Comparison of ENCODE assay signal across 8 mouse cellular contexts in genomic region chr10:3507484-3508221, GRCm38 (mm10). TPM values are rescaled to one million over a fixed set of nuclear protein-coding genes. Genes with fewer than 3 reads are reported as not detected.
DNase-seq lines count a peak whose midpoint lies in the region; ATAC-seq and TF ChIP-seq lines count a peak whose summit lies in the region.

No protein-coding gene starts in this region.

- H3K4me1 ChIP-seq in midbrain, embryonic 11.5 days (ENCODE audit: control insufficient read depth, insufficient read depth, low read length) = no peaks in the 10 kb centered on the region
- no peaks in the 10 kb centered on the region for H3K4me1 ChIP-seq in midbrain, embryonic 10.5 days
- peaks cover 12% of the 10 kb centered on the region for H3K4me1 ChIP-seq in forebrain, embryonic 14.5 days (ENCODE audit: control insufficient read depth, insufficient read depth, low read length)
- H3K4me1 ChIP-seq in hindbrain, embryonic 14.5 days (replicated peaks; ENCODE audit: control insufficient read depth, insufficient read depth, low read length) = peaks cover 13% of the 10 kb centered on the region; the same call in 1 of the 2 replicates
- H3K4me1 ChIP-seq in stomach, postnatal 0 days (replicated peaks; ENCODE audit: control insufficient read depth, insufficient read depth) = no peaks in the 10 kb centered on the region
- peaks cover 18% of the 10 kb centered on the region for H3K4me1 ChIP-seq in thymus, adult 2 months (replicated peaks; ENCODE audit: control insufficient read depth, insufficient read depth, low read length)

- 81% methylated on average over 8 of the region's 8 CpGs for WGBS in midbrain, embryonic 11.5 days
- WGBS in midbrain, embryonic 10.5 days = 91% methylated on average over 8 of the region's 8 CpGs
- 33% methylated on average over 8 of the region's 8 CpGs for WGBS in forebrain, embryonic 14.5 days
- 56% methylated on average over 8 of the region's 8 CpGs for WGBS in hindbrain, embryonic 14.5 days
- WGBS in stomach, postnatal 0 days = 32% methylated on average over 8 of the region's 8 CpGs
- 67% methylated on average over 8 of the region's 8 CpGs for WGBS in thymus, adult 2 months

- TF ChIP-seq EP300 in stomach, postnatal 0 days (optimal IDR thresholded peaks at IDR 0.05) = no peak

- no peak overlapping the region for H3K27ac ChIP-seq in midbrain, embryonic 11.5 days (ENCODE audit: low read depth, low read length)
- no peak overlapping the region for H3K27ac ChIP-seq in midbrain, embryonic 10.5 days (replicated peaks)
- H3K27ac ChIP-seq in forebrain, embryonic 14.5 days (ENCODE audit: low read depth, low read length) = no peak overlapping the region; the same call in 1 of the 2 replicates
- H3K27ac ChIP-seq in hindbrain, embryonic 14.5 days = no peak overlapping the region
- H3K27ac ChIP-seq in stomach, postnatal 0 days (replicated peaks) = no peak overlapping the region
- no peak overlapping the region for H3K27ac ChIP-seq in thymus, adult 2 months (ENCODE audit: control insufficient read depth, insufficient read depth, low read length)

- no peaks in the 10 kb centered on the region for H3K36me3 ChIP-seq in midbrain, embryonic 11.5 days (ENCODE audit: control insufficient read depth, insufficient read depth, low read length)
- no peaks in the 10 kb centered on the region for H3K36me3 ChIP-seq in midbrain, embryonic 10.5 days
- no peaks in the 10 kb centered on the region for H3K36me3 ChIP-seq in forebrain, embryonic 14.5 days (ENCODE audit: control insufficient read depth, insufficient read depth, low read length)
- H3K36me3 ChIP-seq in hindbrain, embryonic 14.5 days (replicated peaks; ENCODE audit: control insufficient read depth, insufficient read depth) = no peaks in the 10 kb centered on the region
- H3K36me3 ChIP-seq in stomach, postnatal 0 days (ENCODE audit: control insufficient read depth, insufficient read depth, low read length) = no peaks in the 10 kb centered on the region
- H3K36me3 ChIP-seq in thymus, adult 2 months (ENCODE audit: control insufficient read depth, insufficient read depth, low read length) = no peaks in the 10 kb centered on the region

- H3K4me3 ChIP-seq in midbrain, embryonic 11.5 days (ENCODE audit: low read depth, low read length) = no peak overlapping the region
- no peak overlapping the region for H3K4me3 ChIP-seq in midbrain, embryonic 10.5 days
- H3K4me3 ChIP-seq in forebrain, embryonic 14.5 days (ENCODE audit: low read depth, low read length) = no peak overlapping the region
- no peak overlapping the region for H3K4me3 ChIP-seq in hindbrain, embryonic 14.5 days (replicated peaks; ENCODE audit: low read length)
- no peak overlapping the region for H3K4me3 ChIP-seq in stomach, postnatal 0 days (ENCODE audit: low read depth, low read length)
- no peak overlapping the region for H3K4me3 ChIP-seq in thymus, adult 2 months (ENCODE audit: control insufficient read depth, insufficient read depth, low read length)

- H3K9me3 ChIP-seq in midbrain, embryonic 11.5 days (ENCODE audit: control insufficient read depth, low read length) = no peaks in the 10 kb centered on the region
- no peaks in the 10 kb centered on the region; the same call in 1 of the 2 replicates for H3K9me3 ChIP-seq in midbrain, embryonic 10.5 days (replicated peaks)
- no peaks in the 10 kb centered on the region for H3K9me3 ChIP-seq in forebrain, embryonic 14.5 days (replicated peaks; ENCODE audit: control insufficient read depth, low read length)
- no peaks in the 10 kb centered on the region for H3K9me3 ChIP-seq in hindbrain, embryonic 14.5 days (ENCODE audit: control insufficient read depth, low read length)
- H3K9me3 ChIP-seq in stomach, postnatal 0 days (ENCODE audit: control insufficient read depth, low read length) = no peaks in the 10 kb centered on the region

- TF ChIP-seq POLR2A in thymus, adult 2 months (IDR thresholded peaks at IDR 0.05; ENCODE audit: control insufficient read depth, extremely low read depth, insufficient read depth, low read length, poor library complexity) = no peak

- H3K27me3 ChIP-seq in midbrain, embryonic 11.5 days (ENCODE audit: control insufficient read depth, insufficient read depth, low read length) = no peaks in the 10 kb centered on the region
- no peaks in the 10 kb centered on the region for H3K27me3 ChIP-seq in midbrain, embryonic 10.5 days (ENCODE audit: low read depth, poor library complexity, severe bottlenecking)
- no peaks in the 10 kb centered on the region for H3K27me3 ChIP-seq in forebrain, embryonic 14.5 days (replicated peaks; ENCODE audit: control insufficient read depth, insufficient read depth, low read length)
- no peaks in the 10 kb centered on the region for H3K27me3 ChIP-seq in hindbrain, embryonic 14.5 days (ENCODE audit: control insufficient read depth, insufficient read depth, low read length)
- H3K27me3 ChIP-seq in stomach, postnatal 0 days (ENCODE audit: control insufficient read depth, insufficient read depth, low read length) = no peaks in the 10 kb centered on the region
- no peaks in the 10 kb centered on the region for H3K27me3 ChIP-seq in thymus, adult 2 months (ENCODE audit: control insufficient read depth, insufficient read depth, low read length)

- H3K9ac ChIP-seq in midbrain, embryonic 11.5 days (ENCODE audit: low read length) = no peak overlapping the region
- H3K9ac ChIP-seq in forebrain, embryonic 14.5 days (ENCODE audit: low read length) = no peak overlapping the region
- no peak overlapping the region for H3K9ac ChIP-seq in hindbrain, embryonic 14.5 days
- H3K9ac ChIP-seq in stomach, postnatal 0 days (ENCODE audit: low read length) = no peak overlapping the region

- ATAC-seq in midbrain, embryonic 11.5 days (ENCODE audit: low FRiP score) = no peak
- peak; percentile 89 for ATAC-seq in forebrain, embryonic 14.5 days
- ATAC-seq in hindbrain, embryonic 14.5 days (ENCODE audit: low FRiP score) = peak; percentile 56; the same call in 1 of the 2 replicates
- ATAC-seq in stomach, postnatal 0 days (ENCODE audit: low FRiP score, low TSS enrichment) = peak; percentile 80

- no peak overlapping the region for H3K4me2 ChIP-seq in midbrain, embryonic 11.5 days
- H3K4me2 ChIP-seq in forebrain, embryonic 14.5 days (ENCODE audit: low read length) = no peak overlapping the region
- no peak overlapping the region for H3K4me2 ChIP-seq in hindbrain, embryonic 14.5 days (replicated peaks)
- H3K4me2 ChIP-seq in stomach, postnatal 0 days (replicated peaks; ENCODE audit: low read depth) = no peak overlapping the region

- TF ChIP-seq CTCF in stomach, postnatal 0 days (IDR thresholded peaks at IDR 0.05; ENCODE audit: low read depth) = no peak
- TF ChIP-seq CTCF in thymus, adult 2 months (IDR thresholded peaks at IDR 0.05; ENCODE audit: borderline replicate concordance, control insufficient read depth, extremely low read depth, insufficient read depth, low read length, poor library complexity) = no peak

- peak; percentile 71 for DNase-seq in midbrain, embryonic 11.5 days (ENCODE audit: low spot score, missing footprints)
- no peak for DNase-seq in midbrain, embryonic 10.5 days (ENCODE audit: low spot score)
- peak; percentile 85 for DNase-seq in forebrain, embryonic 14.5 days (ENCODE audit: low spot score)
- peak; percentile 82 for DNase-seq in hindbrain, embryonic 14.5 days (ENCODE audit: low spot score)
- peak; percentile 31 for DNase-seq in layer of hippocampus, adult 9-10 months (ENCODE audit: low spot score)
- peak; percentile 82 to 89 for DNase-seq in lung, postnatal 4 days
- DNase-seq in stomach, postnatal 0 days (ENCODE audit: low spot score) = peak; percentile 83
- no peak for DNase-seq in thymus, adult 2 months

RNA-seq across cellular contexts. Expression of gene Iyd, which starts 32.4 kb away (rescaled TPM):
- polyA plus RNA-seq in midbrain, embryonic 11.5 days (2014; fragmentation: Nextera tagmentation; extraction: Ambion mirVana) = not detected in 2 replicates
- polyA plus RNA-seq in midbrain, embryonic 10.5 days (2016; fragmentation: Nextera tagmentation; extraction: Ambion mirVana) = not detected in 2 replicates
- polyA plus RNA-seq in forebrain, embryonic 14.5 days (2014; fragmentation: Nextera tagmentation; extraction: Ambion mirVana) = 0.53 and 0.91 TPM in 2 replicates
- polyA plus RNA-seq in hindbrain, embryonic 14.5 days (2014; fragmentation: Nextera tagmentation; extraction: Ambion mirVana) = 0.32 and 0.77 TPM in 2 replicates
- 33.5 and 35.5 TPM in 2 replicates for polyA plus RNA-seq in stomach, postnatal 0 days (2015; fragmentation: Nextera tagmentation; extraction: Ambion mirVana)
- 0.13 and 0.22 TPM in 2 replicates for polyA plus RNA-seq in thymus, adult 2 months (2012; rRNA removed)

Comparison
In these comparisons a context has a peak if more than half of its experiments do, and no peak if none do; other contexts are left out.
1. DNase-seq: peak in midbrain, embryonic 11.5 days (single experiment), forebrain, embryonic 14.5 days (single experiment), hindbrain, embryonic 14.5 days (single experiment), layer of hippocampus, adult 9-10 months (single experiment), lung, postnatal 4 days (2 of 2) and stomach, postnatal 0 days (single experiment); none in midbrain, embryonic 10.5 days (single experiment) and thymus, adult 2 months (single experiment).
2. RNA of gene Iyd, which starts 32.4 kb away (polyA plus RNA-seq): 33.5 to 35.5 TPM in stomach, postnatal 0 days; 0.53 to 0.91 TPM in forebrain, embryonic 14.5 days, 0.32 to 0.77 TPM in hindbrain, embryonic 14.5 days, 0.13 to 0.22 TPM in thymus, adult 2 months, not detected in midbrain, embryonic 10.5 days and not detected in midbrain, embryonic 11.5 days; every median in the first group is over 10 times any median in the second.